Mouse (Mus musculus) hindbrain, embryonic 12.5 days (tissue): Measurements from ENCODE around the gene Odf3l1. TPM values are rescaled to one million over a fixed set of nuclear protein-coding genes. Genes with fewer than 3 reads are reported as not detected.

Source experiments
- ATAC-seq: fragments of 200-750 bp; cut with Nextera tagmentation; 2 replicates; pipeline ENCODE4 v1.8.0; 2017; ENCODE audit warnings: moderate TSS enrichment; ENCODE audit not compliant: low FRiP score
- H3K27ac ChIP-seq: fragments of 300-500 bp; sonication (generic); 2 replicates; pipeline ENCODE4 v1.5.1; 2016; ENCODE audit warnings: mild to moderate bottlenecking
- H3K27me3 ChIP-seq: fragments of 300-500 bp; sonication (generic); 2 replicates; pipeline ENCODE4 v1.6.1; 2016; ENCODE audit warnings: mild to moderate bottlenecking
- H3K36me3 ChIP-seq: fragments of 300-500 bp; sonication (generic); 2 replicates; pipeline ENCODE4 v1.6.1; 2016; ENCODE audit warnings: mild to moderate bottlenecking
- H3K4me1 ChIP-seq: fragments of 300-500 bp; sonication (generic); 2 replicates; pipeline ENCODE4 v1.6.1; 2016
- H3K4me2 ChIP-seq: fragments of 300-500 bp; sonication (generic); replicated peaks from 2 replicates; pipeline ENCODE4 v1.6.1; 2016; ENCODE audit warnings: mild to moderate bottlenecking
- H3K4me3 ChIP-seq: fragments of 300-500 bp; sonication (generic); 2 replicates; pipeline ENCODE4 v1.5.1; 2016; ENCODE audit warnings: mild to moderate bottlenecking
- H3K9ac ChIP-seq: fragments of 300-500 bp; sonication (generic); 2 replicates; pipeline ENCODE4 v1.6.1; 2016; ENCODE audit warnings: mild to moderate bottlenecking, moderate library complexity
- H3K9me3 ChIP-seq: fragments of 300-500 bp; sonication (generic); replicated peaks from 2 replicates; pipeline ENCODE4 v1.6.1; 2016; ENCODE audit warnings: mild to moderate bottlenecking
- WGBS: fragments of 180-500 bp; shearing (Covaris S2); methylation state at CpG from one replicate; pipeline ENCODE4 v1.1.7; 2016; 5-methylcytosine and 5-hydroxymethylcytosine counted together
- polyA plus RNA-seq: library from polyadenylated mRNA; unstranded; fragments of >200 nt; fragmentation: Nextera tagmentation; extraction: Ambion mirVana; gene quantifications from 2 replicates; pipeline ENCODE4 v1.2.1, GENCODE M21; 2016

The Odf3l1 gene
- polyA plus RNA-seq, 1 experiment from 2014 or later = 0.54 TPM

DNA sequence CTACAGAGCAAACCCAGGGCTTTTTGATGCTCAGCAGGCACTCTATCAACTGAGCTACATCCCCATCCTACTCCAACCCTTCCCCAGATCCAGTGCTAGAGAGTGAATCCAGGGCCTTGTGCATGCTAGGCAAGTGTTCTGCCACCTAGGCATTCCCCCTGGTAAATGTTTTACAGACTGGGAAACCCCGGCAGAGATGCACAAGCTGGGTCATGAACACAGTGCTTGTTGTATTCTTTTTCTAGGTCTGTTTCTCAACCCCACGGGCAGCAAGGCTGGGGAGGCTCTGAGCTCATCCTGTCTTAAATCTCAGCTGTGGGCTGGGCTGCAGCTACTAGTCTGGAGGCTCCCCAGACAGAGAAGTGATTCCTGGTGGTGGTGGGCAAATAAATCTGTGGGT, 1.6 kb downstream of the Odf3l1 start:
- H3K9ac ChIP-seq = no peak overlapping the region
- no peaks in the 10 kb centered on the region for H3K9me3 ChIP-seq
- no peak overlapping the region for H3K4me3 ChIP-seq
- ATAC-seq = no peak
- no peaks in the 10 kb centered on the region for H3K36me3 ChIP-seq
- H3K4me2 ChIP-seq = no peak overlapping the region
- WGBS = 56% methylated on average over 2 of the region's 2 CpGs
- H3K27ac ChIP-seq = no peak overlapping the region
- H3K4me1 ChIP-seq = peaks cover 14% of the 10 kb centered on the region
- peaks cover 38% of the 10 kb centered on the region for H3K27me3 ChIP-seq

DNA sequence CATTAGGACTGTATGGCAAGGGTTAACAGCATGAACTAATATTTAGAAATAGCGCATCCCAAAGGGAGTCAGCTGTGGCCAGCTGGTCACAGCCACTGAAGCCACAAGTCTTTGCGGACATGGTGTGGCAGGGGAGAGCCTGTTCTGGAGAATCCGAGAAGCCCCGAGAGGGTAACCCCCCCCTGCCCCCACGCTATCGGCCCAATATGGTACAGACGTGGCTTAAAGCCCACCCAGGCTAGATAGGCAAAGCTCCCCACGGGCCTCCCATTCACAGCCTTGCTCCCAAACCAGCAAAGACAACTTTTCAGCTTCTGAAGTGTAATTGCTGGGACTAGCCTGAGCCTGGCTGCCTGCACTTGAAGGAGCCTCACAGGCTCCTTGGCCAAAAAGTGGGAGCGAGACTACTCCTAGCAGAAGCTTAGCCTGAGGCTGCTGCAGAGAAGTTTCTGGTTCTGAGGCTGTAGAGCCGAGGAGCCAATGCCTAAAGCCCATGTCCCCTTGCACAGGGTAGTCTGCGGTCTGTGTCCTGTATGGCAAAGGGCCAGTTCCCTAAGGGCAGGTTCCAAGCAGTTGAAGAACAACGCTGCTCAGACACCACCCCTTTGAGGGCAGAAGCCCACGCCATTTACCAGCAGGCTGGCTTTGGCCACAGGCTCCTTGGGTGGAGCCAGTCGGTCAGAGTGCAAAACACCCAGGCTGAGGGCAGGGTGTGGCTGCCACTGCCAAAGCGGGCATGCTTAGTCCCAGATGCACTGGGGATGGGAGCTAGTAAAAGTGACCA, 3.8 kb downstream of the Odf3l1 start:
- H3K4me1 ChIP-seq = peaks cover 11% of the 10 kb centered on the region
- peaks cover 23% of the 10 kb centered on the region for H3K27me3 ChIP-seq
- H3K9ac ChIP-seq = no peak overlapping the region
- no peaks in the 10 kb centered on the region for H3K36me3 ChIP-seq
- H3K4me2 ChIP-seq = no peak overlapping the region
- no peak overlapping the region for H3K27ac ChIP-seq
- WGBS = 66% methylated on average over 15 of the region's 15 CpGs
- H3K9me3 ChIP-seq = no peaks in the 10 kb centered on the region
- no peak for ATAC-seq
- no peak overlapping the region for H3K4me3 ChIP-seq

DNA sequence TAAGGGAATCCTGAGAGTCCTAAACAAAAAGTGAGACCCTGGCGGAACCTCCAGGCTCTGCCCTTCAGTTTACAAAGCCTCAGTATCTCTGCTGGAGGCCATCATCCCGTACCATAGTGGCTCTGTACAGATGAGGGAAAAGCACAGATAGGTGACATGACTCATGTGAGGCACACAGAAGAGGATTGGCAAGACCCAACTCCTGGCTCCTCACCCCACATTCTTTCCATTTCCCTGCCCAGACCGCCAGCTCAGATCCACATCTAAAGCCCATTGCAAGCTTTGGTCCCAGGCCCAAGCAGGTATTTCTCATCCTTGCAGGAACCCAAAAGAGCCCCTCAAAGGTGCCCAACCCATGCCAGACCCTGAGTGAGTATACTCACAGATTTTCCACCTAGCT, 4.4 kb downstream of the Odf3l1 start:
- WGBS = 68% methylated on average over 3 of the region's 3 CpGs
- Histone ChIP-seq H3K36me3 (no peaks in the 10 kb centered on the region), H3K4me3 (no peak overlapping the region)

DNA sequence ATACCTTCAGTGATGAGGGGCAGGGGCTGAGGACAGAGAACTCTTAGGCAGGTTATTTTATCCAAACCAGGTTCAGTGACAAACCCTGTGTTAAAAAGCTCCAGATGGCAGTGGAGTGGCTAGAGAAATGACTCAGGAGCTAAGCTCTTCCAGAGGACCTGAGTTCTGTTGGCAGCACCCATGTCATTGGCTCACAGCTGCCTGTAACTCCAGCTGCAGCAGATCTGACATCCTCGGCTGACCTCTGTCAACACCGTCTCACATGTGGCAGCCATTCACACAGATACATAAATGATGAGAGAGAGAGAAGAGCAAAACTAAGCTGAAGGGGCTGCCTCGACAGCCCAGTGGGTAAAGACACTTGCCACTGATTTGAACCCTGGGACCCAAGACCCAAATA, 7.0 kb downstream of the Odf3l1 start:
- Histone ChIP-seq H3K27ac (no peak overlapping the region), H3K9ac (no peak overlapping the region), H3K27me3 (no peaks in the 10 kb centered on the region; the same call in 1 of the 2 replicates), H3K4me3 (no peak overlapping the region), H3K4me1 (no peaks in the 10 kb centered on the region; the same call in 1 of the 2 replicates), H3K9me3 (no peaks in the 10 kb centered on the region), H3K4me2 (no peak overlapping the region), H3K36me3 (no peaks in the 10 kb centered on the region)
- 57% methylated on average over 3 of the region's 3 CpGs for WGBS
- no peak for ATAC-seq

More for the DNA sequence above, 4.4 kb downstream of the Odf3l1 start:
- H3K27ac ChIP-seq = no peak overlapping the region
- no peaks in the 10 kb centered on the region for H3K9me3 ChIP-seq
- H3K4me1 ChIP-seq = peaks cover 11% of the 10 kb centered on the region
- no peak for ATAC-seq
- H3K9ac ChIP-seq = no peak overlapping the region
- no peak overlapping the region for H3K4me2 ChIP-seq
- peaks cover 16% of the 10 kb centered on the region for H3K27me3 ChIP-seq

DNA sequence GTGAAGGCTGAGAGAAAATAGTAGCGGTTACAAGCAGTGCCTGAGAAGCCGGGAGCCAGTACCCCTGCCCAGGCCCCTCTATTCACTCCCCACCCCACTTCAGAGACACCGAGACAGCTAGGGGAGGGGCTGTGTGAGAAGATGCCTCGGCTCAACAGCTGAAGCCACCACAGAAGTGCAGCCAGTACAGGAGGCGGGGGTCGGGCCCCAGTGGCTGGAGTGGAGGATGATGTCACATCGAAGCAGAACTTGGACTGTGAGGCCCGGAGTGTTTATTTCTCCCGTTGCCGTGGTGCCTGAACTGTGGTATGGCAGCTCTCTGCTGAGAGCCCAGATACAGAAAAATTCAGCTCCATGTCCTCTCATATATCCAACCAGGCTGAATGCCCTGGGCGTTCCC, 12.7 kb downstream of the Odf3l1 start:
- peak; percentile 65; the same call in 1 of the 2 replicates for ATAC-seq
- no peaks in the 10 kb centered on the region for H3K27me3 ChIP-seq
- H3K4me1 ChIP-seq = peaks cover 12% of the 10 kb centered on the region
- no peak overlapping the region for H3K4me2 ChIP-seq
- H3K9ac ChIP-seq = no peak overlapping the region
- no peak overlapping the region for H3K4me3 ChIP-seq
- no peaks in the 10 kb centered on the region for H3K9me3 ChIP-seq
- no peaks in the 10 kb centered on the region for H3K36me3 ChIP-seq
- H3K27ac ChIP-seq = peak overlapping the region; percentile 48; the same call in 1 of the 2 replicates
- 41% methylated on average over 11 of the region's 11 CpGs for WGBS

DNA sequence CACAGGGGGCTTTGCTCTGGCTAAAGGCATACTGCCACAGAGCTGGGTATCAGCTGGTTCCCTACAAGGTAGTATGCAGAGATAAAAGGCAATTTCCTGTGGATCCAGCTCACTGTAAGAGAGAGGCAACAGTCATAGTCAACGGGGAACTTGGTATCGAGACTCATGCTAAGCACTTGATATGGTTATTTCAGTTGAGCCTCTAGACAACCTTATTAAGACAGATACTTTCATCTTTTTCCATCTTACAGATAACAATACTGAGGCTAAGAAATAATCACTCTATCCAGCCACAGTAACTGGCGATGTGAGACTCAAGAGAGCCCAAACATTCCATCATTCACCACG, 13.6 kb downstream of the Odf3l1 start:
- no peak overlapping the region for H3K4me2 ChIP-seq
- no peaks in the 10 kb centered on the region for H3K9me3 ChIP-seq
- no peak overlapping the region for H3K9ac ChIP-seq
- peaks cover 12% of the 10 kb centered on the region for H3K4me1 ChIP-seq
- no peak for ATAC-seq
- H3K27ac ChIP-seq = no peak overlapping the region
- no peak overlapping the region for H3K4me3 ChIP-seq
- H3K27me3 ChIP-seq = no peaks in the 10 kb centered on the region
- WGBS = 85% methylated on average over 4 of the region's 4 CpGs
- H3K36me3 ChIP-seq = no peaks in the 10 kb centered on the region

DNA sequence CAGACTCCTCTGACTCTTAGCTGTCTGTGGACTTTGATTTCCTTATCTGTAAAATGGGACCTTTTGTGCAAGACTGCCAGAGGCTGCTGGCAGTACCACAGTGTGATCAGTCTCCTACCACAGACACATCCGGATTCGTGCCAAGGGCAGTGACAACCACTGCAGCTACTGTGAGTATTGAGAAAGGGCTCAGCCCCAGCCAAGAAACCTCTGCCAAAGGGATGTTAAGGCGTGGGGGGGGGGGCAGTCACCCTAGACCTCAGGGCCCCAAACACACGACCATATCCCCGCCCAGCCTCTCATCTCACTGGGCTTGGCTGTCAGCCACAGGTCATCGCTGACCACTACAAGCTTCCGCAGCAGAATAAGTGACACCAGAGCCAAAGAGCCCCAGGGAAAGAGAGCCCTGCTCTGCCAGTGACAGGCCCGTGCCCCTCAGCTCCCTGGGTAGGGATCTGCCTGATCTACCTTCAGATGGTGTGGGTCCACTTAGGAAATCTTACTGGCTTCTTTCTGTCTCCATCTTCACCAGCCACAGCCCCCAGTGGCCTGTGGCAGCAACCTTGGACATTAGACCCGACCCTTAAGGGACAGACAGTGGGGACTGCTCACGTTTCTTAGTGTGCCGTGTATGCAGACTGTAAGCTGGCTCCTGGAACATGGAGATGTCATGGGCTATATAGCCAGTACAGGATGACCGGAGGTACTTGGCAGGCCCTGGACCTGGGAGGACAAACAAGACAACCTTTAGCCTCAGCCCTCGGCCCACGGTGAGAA, 14.2 kb downstream of the Odf3l1 start:
- no peaks in the 10 kb centered on the region for H3K36me3 ChIP-seq
- no peak overlapping the region for H3K9ac ChIP-seq
- H3K27ac ChIP-seq = no peak overlapping the region
- ATAC-seq = no peak
- no peaks in the 10 kb centered on the region for H3K27me3 ChIP-seq
- H3K9me3 ChIP-seq = no peaks in the 10 kb centered on the region
- H3K4me1 ChIP-seq = peaks cover 12% of the 10 kb centered on the region
- WGBS = 78% methylated on average over 14 of the region's 14 CpGs
- no peak overlapping the region for H3K4me3 ChIP-seq
- H3K4me2 ChIP-seq = no peak overlapping the region

DNA sequence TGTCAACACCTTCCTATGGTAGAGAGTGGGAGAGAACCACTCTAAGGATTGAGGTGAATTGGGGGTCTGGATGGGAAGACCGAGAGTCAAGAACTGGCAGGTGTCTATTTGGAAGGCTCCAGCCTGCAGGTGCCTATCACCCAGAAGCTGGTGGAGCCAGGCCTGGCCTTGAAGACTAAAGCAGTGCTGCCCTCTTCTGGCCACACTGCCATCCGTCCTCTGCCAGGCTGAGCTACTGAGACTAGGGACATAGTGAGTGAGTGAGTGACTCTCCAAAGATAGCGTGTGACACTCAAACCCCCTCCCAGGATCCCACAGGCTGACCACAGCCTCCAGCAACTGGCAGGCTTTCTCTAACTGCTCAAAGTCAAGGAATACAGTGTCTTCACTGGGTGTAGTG, 17.0 kb downstream of the Odf3l1 start:
- peaks cover 10% of the 10 kb centered on the region for H3K27me3 ChIP-seq
- no peaks in the 10 kb centered on the region for H3K36me3 ChIP-seq
- H3K27ac ChIP-seq = no peak overlapping the region
- no peak overlapping the region for H3K4me2 ChIP-seq
- no peak overlapping the region for H3K4me3 ChIP-seq
- H3K9me3 ChIP-seq = no peaks in the 10 kb centered on the region
- H3K9ac ChIP-seq = no peak overlapping the region
- 18% methylated on average over 3 of the region's 3 CpGs for WGBS
- ATAC-seq = peak; percentile 44; the same call in 1 of the 2 replicates
- peaks cover 31% of the 10 kb centered on the region for H3K4me1 ChIP-seq

DNA sequence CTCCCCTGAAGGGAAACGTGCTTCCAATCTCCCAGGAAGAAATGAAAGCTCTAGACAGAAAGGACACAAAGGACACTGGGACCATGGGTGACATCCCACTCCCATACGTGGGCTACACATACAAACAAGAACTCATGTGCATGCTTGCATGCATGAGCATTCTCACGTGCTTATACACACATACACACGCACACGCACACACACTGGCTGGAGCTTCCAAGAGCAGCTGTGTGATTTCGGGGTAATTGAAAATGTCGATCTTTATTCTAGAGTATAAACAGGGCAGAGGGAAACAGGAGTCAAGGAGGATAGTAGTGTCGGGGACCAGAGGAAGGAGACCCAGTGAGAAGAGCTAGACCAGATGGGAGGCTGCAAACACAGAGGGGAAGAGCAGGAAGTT, 19.8 kb downstream of the Odf3l1 start:
- H3K4me2 ChIP-seq = no peak overlapping the region
- H3K9me3 ChIP-seq = no peaks in the 10 kb centered on the region
- no peak for ATAC-seq
- H3K4me1 ChIP-seq = peaks cover 40% of the 10 kb centered on the region
- peak overlapping the region; percentile 62; the same call in 1 of the 2 replicates for H3K27ac ChIP-seq
- H3K9ac ChIP-seq = 0 out of 2 replicates have a peak overlapping the region, but pooled peaks have one; percentile 27
- no peaks in the 10 kb centered on the region for H3K36me3 ChIP-seq
- WGBS = 65% methylated on average over 8 of the region's 8 CpGs
- H3K27me3 ChIP-seq = peaks cover 10% of the 10 kb centered on the region
- H3K4me3 ChIP-seq = no peak overlapping the region

DNA sequence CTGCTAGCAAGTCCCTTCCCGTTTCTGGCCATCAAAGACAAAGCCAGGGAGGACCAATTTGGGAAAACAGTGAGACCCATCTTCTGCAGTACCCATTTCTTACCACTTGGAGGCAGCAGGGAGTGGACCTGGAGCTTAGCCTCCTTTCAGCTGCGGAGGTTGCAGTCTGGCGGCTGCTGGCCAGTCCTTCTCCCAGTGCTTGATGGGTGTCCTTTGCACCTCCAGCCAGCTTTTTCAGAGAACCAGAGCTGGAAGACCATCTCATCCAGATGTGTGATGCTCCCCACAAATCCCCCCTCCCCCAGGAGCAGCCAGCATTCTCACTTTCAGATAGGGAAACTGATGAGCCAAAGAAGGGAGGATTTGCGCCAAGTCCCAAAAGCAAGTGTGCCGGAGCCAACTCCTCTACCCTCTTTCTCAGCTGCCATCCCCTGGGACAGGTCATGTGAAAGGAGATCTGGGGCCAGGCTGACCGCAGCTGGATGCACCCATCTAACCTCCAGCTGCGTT, 20.7 kb downstream of the Odf3l1 start:
- H3K4me1 ChIP-seq = peaks cover 41% of the 10 kb centered on the region
- H3K36me3 ChIP-seq = no peaks in the 10 kb centered on the region
- H3K27ac ChIP-seq = peak overlapping the region; percentile 62; the same call in 1 of the 2 replicates
- no peak overlapping the region for H3K4me3 ChIP-seq
- H3K27me3 ChIP-seq = peaks cover 10% of the 10 kb centered on the region
- no peaks in the 10 kb centered on the region for H3K9me3 ChIP-seq
- ATAC-seq = no peak
- 0 out of 2 replicates have a peak overlapping the region, but pooled peaks have one; percentile 1 for H3K9ac ChIP-seq
- no peak overlapping the region for H3K4me2 ChIP-seq
- 39% methylated on average over 7 of the region's 7 CpGs for WGBS

DNA sequence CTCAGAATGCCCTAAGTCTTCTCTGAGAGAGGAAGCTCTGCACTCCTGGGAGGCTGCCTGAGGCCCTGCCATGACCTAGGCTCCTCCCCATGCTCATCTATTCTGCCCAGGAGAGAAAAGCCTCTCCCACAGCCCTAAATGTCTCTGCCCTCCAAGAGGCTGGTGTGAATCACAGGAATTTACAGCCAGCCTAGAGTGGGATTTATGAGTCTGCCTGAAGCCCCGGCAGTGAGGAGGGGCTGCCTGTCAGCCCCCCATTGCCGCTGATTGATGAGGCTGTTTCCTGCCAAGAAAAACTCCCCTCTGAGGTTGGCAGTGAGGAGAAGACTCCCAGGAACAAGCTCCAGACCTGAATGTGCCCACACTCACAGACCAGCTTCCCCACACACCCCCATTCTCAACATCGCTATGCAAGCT, 22.2 kb downstream of the Odf3l1 start:
- H3K27me3 ChIP-seq = peaks cover 10% of the 10 kb centered on the region
- peak overlapping the region; percentile 32; the same call in 1 of the 2 replicates for H3K9ac ChIP-seq
- peaks cover 41% of the 10 kb centered on the region for H3K4me1 ChIP-seq
- peak overlapping the region; percentile 55 for H3K27ac ChIP-seq
- no peak overlapping the region for H3K4me2 ChIP-seq
- no peak overlapping the region for H3K4me3 ChIP-seq
- no peaks in the 10 kb centered on the region for H3K9me3 ChIP-seq
- ATAC-seq = no peak; the same call in 1 of the 2 replicates
- no peaks in the 10 kb centered on the region for H3K36me3 ChIP-seq
- 41% methylated on average over 3 of the region's 3 CpGs for WGBS

DNA sequence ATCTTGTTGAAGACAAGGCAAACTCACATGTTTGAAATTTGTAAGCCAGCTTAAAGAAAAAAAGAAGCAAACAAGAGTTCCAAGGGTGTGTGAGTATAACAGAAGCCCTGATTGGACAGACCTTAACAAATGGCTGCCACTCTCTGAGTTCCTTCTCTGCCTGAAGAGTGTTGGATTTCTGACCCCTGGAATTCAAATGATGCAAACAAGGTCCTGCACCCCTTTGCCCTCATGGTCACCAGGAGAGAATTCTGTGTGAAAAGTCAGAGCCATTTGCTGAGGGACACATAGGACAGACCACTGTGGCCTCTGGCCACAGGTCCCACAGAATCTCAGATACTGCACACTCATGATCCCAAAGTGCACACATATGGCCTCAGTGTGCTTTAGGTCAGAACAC, 22.6 kb downstream of the Odf3l1 start:
- ATAC-seq = no peak
- Histone ChIP-seq H3K9ac (peak overlapping the region; percentile 32; the same call in 1 of the 2 replicates), H3K27ac (peak overlapping the region; percentile 55), H3K36me3 (no peaks in the 10 kb centered on the region), H3K4me2 (no peak overlapping the region), H3K27me3 (peaks cover 10% of the 10 kb centered on the region), H3K4me1 (peaks cover 41% of the 10 kb centered on the region), H3K4me3 (no peak overlapping the region), H3K9me3 (no peaks in the 10 kb centered on the region)
